Mouse (Mus musculus): ENCODE results near the gene Mpi.

DNA sequence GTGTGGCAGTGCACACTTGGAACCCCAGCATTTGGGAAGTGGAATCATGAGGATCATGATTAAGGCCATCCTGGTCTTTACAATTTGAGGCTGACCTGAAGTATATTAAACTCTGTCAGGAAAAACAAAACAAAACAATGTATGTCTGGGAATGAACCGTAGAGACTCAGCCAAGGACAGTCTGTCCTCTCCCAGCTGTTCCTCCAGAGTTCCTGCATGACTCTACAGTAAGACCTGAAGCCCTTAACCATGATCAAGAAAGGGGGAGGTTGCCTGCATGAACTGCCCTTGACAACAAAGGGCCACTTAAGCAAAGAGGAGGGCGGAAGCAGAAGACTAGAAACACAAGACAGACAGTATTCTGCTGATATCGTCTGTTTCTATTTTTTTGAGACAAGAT is 23.0 kb upstream of the Mpi start:
- TF ChIP-seq CTCF (IDR thresholded peaks at IDR 0.05; ENCODE audit: extremely low read depth, insufficient read depth, low read length): no peak
- no peak for TF ChIP-seq POLR2A (IDR thresholded peaks at IDR 0.05; ENCODE audit: extremely low read depth, insufficient read depth, low read length)

All from cortical plate, adult 2 months (tissue).